Mouse (Mus musculus) hindbrain, embryonic 16.5 days (tissue): ENCODE measurements around the gene Arhgap6. TPM values are rescaled to one million over a fixed set of nuclear protein-coding genes. Genes with fewer than 3 reads are reported as not detected.

Source experiments
- ATAC-seq: fragments of 200-750 bp; cut with Nextera tagmentation; 2 replicates; pipeline ENCODE4 v1.8.0; 2017; ENCODE audit warnings: moderate TSS enrichment, moderate library complexity
- H3K27ac ChIP-seq: fragments of 300-500 bp; sonication (generic); 2 replicates; pipeline ENCODE4 v1.5.1; 2014; ENCODE audit warnings: low read depth, mild to moderate bottlenecking, control low read depth, low read length, moderate library complexity
- H3K27me3 ChIP-seq: fragments of 300-500 bp; sonication (generic); replicated peaks from 2 replicates; pipeline ENCODE4 v1.6.1; 2014; ENCODE audit warnings: low read length; ENCODE audit not compliant: control insufficient read depth, insufficient read depth
- H3K36me3 ChIP-seq: fragments of 300-500 bp; sonication (generic); 2 replicates; pipeline ENCODE4 v1.6.1; 2014; ENCODE audit warnings: mild to moderate bottlenecking, low read length, moderate library complexity, mixed read lengths; ENCODE audit not compliant: control insufficient read depth, insufficient read depth
- H3K4me1 ChIP-seq: fragments of 300-500 bp; sonication (generic); 2 replicates; pipeline ENCODE4 v1.6.1; 2014; ENCODE audit warnings: low read depth, low read length; ENCODE audit not compliant: control insufficient read depth, insufficient read depth
- H3K4me2 ChIP-seq: fragments of 300-500 bp; sonication (generic); 2 replicates; pipeline ENCODE4 v1.6.1; 2014; ENCODE audit warnings: mild to moderate bottlenecking, low read length, control low read depth, moderate library complexity
- H3K4me3 ChIP-seq: fragments of 300-500 bp; sonication (generic); 2 replicates; pipeline ENCODE4 v1.5.1; 2014; ENCODE audit warnings: mild to moderate bottlenecking, low read length, control low read depth, moderate library complexity
- H3K9ac ChIP-seq: fragments of 300-500 bp; sonication (generic); 2 replicates; pipeline ENCODE4 v1.6.1; 2014; ENCODE audit warnings: low read depth, mild to moderate bottlenecking, control low read depth, low read length, moderate library complexity
- H3K9me3 ChIP-seq: fragments of 300-500 bp; sonication (generic); 2 replicates; pipeline ENCODE4 v1.6.1; 2014; ENCODE audit warnings: mild to moderate bottlenecking, low read length, moderate library complexity; ENCODE audit not compliant: control insufficient read depth
- WGBS: fragments of 180-500 bp; shearing (Covaris S2); extraction: QIAGEN DNeasy Blood & Tissue Kit; methylation state at CpG from one replicate; pipeline ENCODE4 v1.1.7; 2014; 5-methylcytosine and 5-hydroxymethylcytosine counted together
- polyA plus RNA-seq: library from polyadenylated mRNA; unstranded; fragments of >200 nt; fragmentation: Nextera tagmentation; extraction: Ambion mirVana; gene quantifications from 2 replicates; pipeline ENCODE4 v1.2.1, GENCODE M21; 2015

Gene Arhgap6
- polyA plus RNA-seq, 1 experiment from 2014 or later, result 1.8 TPM

- Histone ChIP-seq H3K4me2 (peak overlapping the region; percentile 63), H3K36me3 (no peaks in the 10 kb centered on the region), H3K9me3 (no peaks in the 10 kb centered on the region), H3K4me3 (no peak overlapping the region), H3K4me1 (no peaks in the 10 kb centered on the region), H3K9ac (no peak overlapping the region), H3K27me3 (no peaks in the 10 kb centered on the region; the same call in 1 of the 2 replicates), H3K27ac (no peak overlapping the region)
- WGBS, result 60% methylated on average over 4 of the region's 4 CpGs
- ATAC-seq, result no peak
Measured at GRCm38 (mm10) chrX:169037401-169037800, 242.5 kb downstream of the Arhgap6 start.

- Histone ChIP-seq H3K36me3 (no peaks in the 10 kb centered on the region), H3K4me1 (no peaks in the 10 kb centered on the region), H3K27ac (no peak overlapping the region), H3K27me3 (no peaks in the 10 kb centered on the region), H3K9ac (no peak overlapping the region), H3K4me3 (no peak overlapping the region), H3K9me3 (no peaks in the 10 kb centered on the region), H3K4me2 (no peak overlapping the region)
- no peak for ATAC-seq
- WGBS, result 88% methylated on average over 1 of the region's 1 CpGs
Measured at GRCm38 (mm10) chrX:169043872-169044271, 249.0 kb downstream of the Arhgap6 start.

DNA sequence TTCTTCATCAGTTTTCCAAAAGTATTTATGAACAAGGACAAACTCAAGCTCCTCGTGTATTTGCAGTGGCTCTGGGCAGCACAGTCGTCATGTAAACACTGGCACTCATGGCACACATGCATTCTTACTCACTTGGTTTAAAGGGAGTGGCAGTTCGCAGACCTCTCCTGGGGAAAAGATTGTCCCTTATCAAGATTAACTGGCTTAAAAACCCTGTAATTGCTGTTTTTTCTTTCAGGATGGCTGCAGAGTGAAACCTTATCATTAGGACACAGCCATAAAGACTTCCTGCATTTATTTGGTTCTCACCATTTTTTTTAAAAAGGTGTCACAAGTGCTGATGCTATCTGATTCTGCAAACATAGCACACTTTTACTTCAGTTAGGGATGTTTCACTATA lies 252.7 kb downstream of the Arhgap6 start:
- H3K27me3 ChIP-seq, result no peaks in the 10 kb centered on the region

GRCm38 (mm10) chrX:169049550-169049949 lies 254.7 kb downstream of the Arhgap6 start:
- H3K4me2 ChIP-seq, result no peak overlapping the region
- no peaks in the 10 kb centered on the region for H3K27me3 ChIP-seq
- H3K9ac ChIP-seq, result no peak overlapping the region
- H3K36me3 ChIP-seq, result no peaks in the 10 kb centered on the region
- H3K27ac ChIP-seq, result no peak overlapping the region
- no peaks in the 10 kb centered on the region for H3K9me3 ChIP-seq
- no peaks in the 10 kb centered on the region for H3K4me1 ChIP-seq
- ATAC-seq, result no peak
- no peak overlapping the region for H3K4me3 ChIP-seq

More for the DNA sequence above, 252.7 kb downstream of the Arhgap6 start:
- Histone ChIP-seq H3K27ac (no peak overlapping the region), H3K4me3 (no peak overlapping the region), H3K36me3 (no peaks in the 10 kb centered on the region), H3K4me1 (no peaks in the 10 kb centered on the region), H3K9me3 (no peaks in the 10 kb centered on the region), H3K4me2 (no peak overlapping the region), H3K9ac (no peak overlapping the region)
- ATAC-seq, result no peak
- WGBS, result 71% methylated on average over 3 of the region's 3 CpGs

DNA sequence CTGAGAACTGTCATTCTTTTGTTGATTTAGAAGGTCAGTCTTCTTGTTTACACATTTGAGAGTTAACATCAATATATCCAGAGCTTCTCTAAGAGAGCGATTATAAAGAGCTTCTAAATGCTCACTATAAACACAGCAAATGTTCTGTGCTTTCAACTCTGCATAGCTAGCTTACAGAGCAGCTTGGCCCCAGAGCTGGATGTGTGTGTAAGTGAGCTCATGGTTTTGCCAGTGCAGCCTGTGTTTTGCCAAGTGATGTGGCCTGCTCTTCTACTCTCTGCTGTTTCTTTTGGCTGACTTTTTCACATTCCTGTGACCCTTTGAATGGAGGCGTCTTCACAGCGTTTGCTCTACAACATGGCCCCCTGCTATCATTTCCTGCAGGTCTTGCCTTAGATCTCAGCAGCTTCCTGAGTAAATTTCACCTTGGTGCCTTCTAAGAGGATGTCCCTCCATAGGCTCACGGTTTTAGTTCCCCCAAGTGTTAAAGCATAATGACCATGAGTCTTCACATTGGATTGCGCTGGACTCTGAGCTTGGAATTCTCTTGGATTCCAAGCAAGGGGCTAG lies 259.1 kb downstream of the Arhgap6 start:
- no peaks in the 10 kb centered on the region for H3K4me1 ChIP-seq
- no peak overlapping the region for H3K4me3 ChIP-seq
- H3K9ac ChIP-seq, result no peak overlapping the region
- H3K9me3 ChIP-seq, result no peaks in the 10 kb centered on the region
- no peaks in the 10 kb centered on the region for H3K27me3 ChIP-seq
- H3K27ac ChIP-seq, result no peak overlapping the region
- no peaks in the 10 kb centered on the region for H3K36me3 ChIP-seq
- WGBS, result 57% methylated on average over 5 of the region's 5 CpGs
- ATAC-seq, result no peak
- no peak overlapping the region for H3K4me2 ChIP-seq

GRCm38 (mm10) chrX:169062555-169062954 lies 267.7 kb downstream of the Arhgap6 start:
- ATAC-seq, result no peak
- no peak overlapping the region for H3K9ac ChIP-seq
- H3K4me2 ChIP-seq, result no peak overlapping the region
- H3K27me3 ChIP-seq, result no peaks in the 10 kb centered on the region
- H3K9me3 ChIP-seq, result no peaks in the 10 kb centered on the region
- H3K27ac ChIP-seq, result no peak overlapping the region
- H3K36me3 ChIP-seq, result no peaks in the 10 kb centered on the region
- no peak overlapping the region for H3K4me3 ChIP-seq
- H3K4me1 ChIP-seq, result no peaks in the 10 kb centered on the region

DNA sequence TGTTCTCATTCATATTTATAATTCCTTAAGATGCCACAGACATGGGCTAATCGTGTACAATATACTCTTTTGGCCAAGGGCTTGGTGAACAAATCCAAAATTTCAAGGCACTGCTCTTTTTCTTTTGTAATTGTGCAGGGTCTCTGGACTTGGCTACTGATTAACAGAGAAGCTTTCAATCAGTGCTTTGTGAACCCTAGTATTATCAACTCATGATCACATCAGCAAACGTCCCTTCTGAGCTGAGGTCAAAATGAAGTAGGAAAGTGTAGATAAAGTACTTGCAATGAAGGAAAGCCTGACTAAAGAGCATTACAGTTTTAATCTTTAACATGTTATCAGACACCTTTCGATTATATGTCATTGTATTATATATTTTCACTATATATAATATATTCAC lies 270.4 kb downstream of the Arhgap6 start:
- H3K4me3 ChIP-seq, result no peak overlapping the region
- H3K9me3 ChIP-seq, result no peaks in the 10 kb centered on the region
- H3K27me3 ChIP-seq, result no peaks in the 10 kb centered on the region
- no peaks in the 10 kb centered on the region for H3K36me3 ChIP-seq
- no peaks in the 10 kb centered on the region for H3K4me1 ChIP-seq
- no peak for ATAC-seq
- no peak overlapping the region for H3K27ac ChIP-seq
- 64% methylated on average over 3 of the region's 3 CpGs for WGBS
- H3K9ac ChIP-seq, result no peak overlapping the region
- no peak overlapping the region for H3K4me2 ChIP-seq

GRCm38 (mm10) chrX:169065922-169066321 lies 271.0 kb downstream of the Arhgap6 start:
- WGBS, result 90% methylated on average over 1 of the region's 1 CpGs
- Histone ChIP-seq H3K9me3 (no peaks in the 10 kb centered on the region), H3K4me1 (no peaks in the 10 kb centered on the region), H3K36me3 (no peaks in the 10 kb centered on the region), H3K27me3 (no peaks in the 10 kb centered on the region), H3K9ac (no peak overlapping the region), H3K27ac (no peak overlapping the region), H3K4me3 (no peak overlapping the region), H3K4me2 (no peak overlapping the region)
- no peak for ATAC-seq

GRCm38 (mm10) chrX:169075020-169075419 lies 280.1 kb downstream of the Arhgap6 start:
- H3K9me3 ChIP-seq, result no peaks in the 10 kb centered on the region
- WGBS, result 82% methylated on average over 2 of the region's 2 CpGs
- no peaks in the 10 kb centered on the region for H3K4me1 ChIP-seq
- H3K4me2 ChIP-seq, result no peak overlapping the region
- no peak for ATAC-seq
- H3K27ac ChIP-seq, result no peak overlapping the region
- H3K36me3 ChIP-seq, result no peaks in the 10 kb centered on the region
- H3K4me3 ChIP-seq, result no peak overlapping the region
- H3K9ac ChIP-seq, result no peak overlapping the region
- H3K27me3 ChIP-seq, result no peaks in the 10 kb centered on the region

DNA sequence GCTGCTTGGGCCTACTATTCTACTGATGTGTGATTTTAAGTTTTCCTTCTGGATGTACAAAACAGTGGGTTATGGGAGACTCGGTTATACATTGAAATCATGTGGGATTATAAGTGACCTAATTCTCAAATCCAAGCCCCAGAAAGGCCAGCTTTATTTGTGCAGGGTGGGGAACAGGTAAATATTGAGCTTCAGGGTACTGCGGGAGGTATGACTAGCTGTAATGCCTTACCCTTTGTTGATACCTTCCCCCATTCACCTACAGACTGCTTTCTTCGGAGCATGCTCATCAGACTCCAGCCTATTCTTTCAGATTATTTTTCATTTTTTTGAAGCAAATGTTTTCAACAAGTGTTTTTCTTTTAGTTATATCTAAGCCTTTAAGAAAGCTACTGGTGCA lies 286.7 kb downstream of the Arhgap6 start:
- Histone ChIP-seq H3K36me3 (no peaks in the 10 kb centered on the region), H3K27ac (no peak overlapping the region), H3K4me2 (no peak overlapping the region), H3K9ac (no peak overlapping the region), H3K9me3 (no peaks in the 10 kb centered on the region), H3K4me3 (no peak overlapping the region), H3K4me1 (no peaks in the 10 kb centered on the region), H3K27me3 (no peaks in the 10 kb centered on the region)
- 98% methylated on average over 3 of the region's 3 CpGs for WGBS
- ATAC-seq, result no peak
